Mouse (Mus musculus): Measurements from ENCODE around the gene Astn2.

Gene Astn2

GRCm38 (mm10) chr4:66312733-66313132 lies 91.7 kb downstream of the Astn2 start:
- DNase-seq (ENCODE audit: low spot score in 2 of 2) = no peak

GRCm38 (mm10) chr4:66310315-66311020 lies 93.9 kb downstream of the Astn2 start:
- DNase-seq (ENCODE audit: low spot score in 2 of 2) = no peak

DNA sequence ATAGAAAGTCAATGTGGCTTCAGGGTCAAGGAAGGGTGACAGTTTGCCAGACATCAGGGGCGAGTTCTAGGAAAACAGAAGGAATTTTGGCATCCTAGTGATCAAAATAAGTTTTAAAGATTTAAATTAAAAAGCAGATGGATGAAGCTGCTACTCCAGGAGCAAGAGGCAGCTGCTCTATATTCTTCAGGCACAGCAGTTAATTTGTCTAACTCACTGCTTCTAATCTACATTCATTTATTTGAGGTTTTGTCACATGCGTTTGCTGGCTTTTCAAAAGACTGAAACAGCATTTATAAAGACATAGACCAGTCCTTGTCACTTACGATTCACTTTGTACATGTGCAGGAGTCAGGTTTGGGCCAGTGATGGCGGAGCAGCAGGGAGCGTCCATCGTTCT lies 98.0 kb downstream of the Astn2 start:
- DNase-seq (ENCODE audit: low spot score in 2 of 2) = no peak

GRCm38 (mm10) chr4:66302686-66303310 lies 101.6 kb downstream of the Astn2 start:
- no peak for DNase-seq (ENCODE audit: low spot score in 2 of 2)

GRCm38 (mm10) chr4:66285034-66285433 lies 119.4 kb downstream of the Astn2 start:
- no peak for DNase-seq (ENCODE audit: low spot score in 2 of 2)

DNA sequence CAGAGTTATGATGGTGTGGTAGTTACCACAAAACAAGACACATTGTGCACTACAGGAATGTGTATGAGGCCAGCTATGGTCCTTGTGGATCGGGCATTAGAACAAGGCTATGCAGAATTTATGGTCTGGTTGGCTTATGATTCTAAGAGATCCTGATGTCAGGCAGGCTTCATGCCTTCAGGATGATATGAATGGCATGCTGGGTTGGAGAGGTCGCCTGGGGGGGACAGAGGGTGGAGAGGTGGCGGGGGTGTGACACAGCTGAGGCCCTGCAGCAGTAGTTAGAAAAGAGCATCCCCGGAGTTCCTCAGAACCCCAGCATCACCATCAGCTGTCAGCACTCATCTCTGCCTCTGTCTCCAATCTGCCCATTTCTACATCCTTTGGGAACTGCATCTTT lies 128.3 kb downstream of the Astn2 start:
- DNase-seq (ENCODE audit: low spot score in 2 of 2) = no peak

- no peak for DNase-seq (ENCODE audit: low spot score in 2 of 2)
Measured at GRCm38 (mm10) chr4:66271550-66272117, 132.8 kb downstream of the Astn2 start.

DNA sequence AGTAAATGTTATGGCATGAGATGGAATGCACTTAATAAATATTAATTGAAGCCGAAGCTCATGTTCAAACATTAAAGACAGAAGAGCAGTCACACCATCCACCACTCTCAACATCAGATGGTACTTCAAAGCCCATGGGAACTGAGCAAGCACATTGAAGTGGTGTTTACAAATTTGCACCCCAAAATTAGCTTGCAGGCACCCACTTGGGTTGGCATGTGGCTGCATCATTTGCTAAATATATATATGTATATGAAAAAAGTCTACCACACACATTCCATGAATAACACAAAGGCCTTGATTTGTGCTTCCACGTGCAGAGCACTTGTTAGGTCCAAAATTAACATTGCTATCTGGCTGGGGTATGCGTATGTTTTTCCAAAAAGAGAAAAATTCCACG lies 140.4 kb downstream of the Astn2 start:
- DNase-seq (ENCODE audit: low spot score in 2 of 2) = no peak

GRCm38 (mm10) chr4:66261276-66261675 lies 143.1 kb downstream of the Astn2 start:
- DNase-seq (ENCODE audit: low spot score in 2 of 2) = no peak

GRCm38 (mm10) chr4:66258905-66259304 lies 145.5 kb downstream of the Astn2 start:
- no peak for DNase-seq (ENCODE audit: low spot score in 2 of 2)

DNA sequence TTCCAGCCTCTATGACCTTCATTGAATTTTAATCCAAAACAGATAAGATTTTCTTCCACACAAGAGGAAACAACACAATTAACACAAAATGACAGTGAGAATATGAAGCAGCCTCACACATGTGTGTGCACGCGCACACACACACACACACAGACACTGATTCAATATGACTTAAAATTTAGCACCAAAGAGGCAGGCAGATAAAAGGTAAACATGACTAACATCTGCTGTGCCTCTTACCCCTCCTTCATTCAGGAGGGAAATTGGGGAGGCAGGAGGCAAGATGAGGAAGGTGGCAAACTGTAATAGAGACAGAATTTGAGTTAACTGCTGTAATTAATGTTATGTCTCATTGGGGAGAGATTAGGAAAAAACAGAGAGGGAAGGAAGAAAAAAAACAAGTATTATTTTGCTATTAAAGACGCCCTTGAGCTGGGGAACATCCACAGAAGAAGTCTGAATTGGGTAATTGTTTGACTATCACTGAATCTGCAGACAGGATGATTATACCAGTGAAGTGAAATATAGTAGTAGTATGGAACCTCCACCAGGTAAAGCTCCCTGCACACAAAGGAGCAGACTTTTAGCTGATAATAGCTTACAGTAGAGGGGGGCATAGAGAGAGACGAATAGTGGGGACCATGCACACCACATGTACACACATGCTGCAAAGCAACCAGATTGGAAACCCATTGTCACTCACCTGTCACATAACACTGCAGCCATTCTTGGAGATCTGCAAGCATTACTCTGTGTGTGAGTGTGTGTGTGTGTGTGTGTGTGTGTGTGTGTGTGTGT lies 149.5 kb downstream of the Astn2 start:
- no peak for DNase-seq (ENCODE audit: low spot score in 2 of 2)

DNA sequence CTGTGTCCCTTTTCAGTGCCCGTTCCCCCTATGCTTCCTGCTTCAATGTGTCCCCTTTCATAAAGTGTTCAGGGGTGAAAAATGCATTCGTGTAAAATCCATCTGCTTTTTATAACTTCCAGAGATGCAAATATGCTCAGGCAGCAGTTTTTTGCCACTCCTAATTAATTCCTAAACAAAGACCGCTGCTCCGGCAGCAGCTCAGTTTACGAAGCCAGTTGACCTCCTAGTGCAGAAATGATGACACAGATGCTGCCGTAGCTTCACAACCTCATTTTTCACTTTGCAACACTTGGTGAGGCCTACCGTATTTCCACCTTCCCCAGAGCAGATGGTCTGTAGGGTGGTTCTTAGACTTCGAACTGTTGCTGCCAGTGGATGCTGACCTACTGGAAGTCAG lies 155.9 kb downstream of the Astn2 start:
- no peak for DNase-seq (ENCODE audit: low spot score in 2 of 2)

DNA sequence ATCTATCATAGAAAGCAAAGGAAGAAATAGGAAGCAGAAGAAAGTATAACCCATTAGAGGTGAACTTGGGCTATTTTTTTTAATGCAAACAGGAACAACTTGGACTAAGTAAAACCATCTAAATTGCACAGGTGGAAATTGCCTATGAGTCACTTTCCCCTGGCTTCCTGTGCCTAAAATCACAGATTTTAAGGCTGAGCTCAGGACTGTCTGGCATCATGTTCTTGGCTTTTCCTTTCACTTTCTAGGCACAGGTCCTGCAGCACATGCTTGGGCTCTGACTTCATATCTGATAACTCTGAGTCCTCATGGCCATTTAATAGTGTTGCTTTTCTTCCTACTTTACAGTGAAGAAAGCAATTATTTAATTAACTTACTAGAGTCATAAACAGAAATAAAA lies 161.7 kb downstream of the Astn2 start:
- DNase-seq (ENCODE audit: low spot score in 2 of 2) = no peak

GRCm38 (mm10) chr4:66232799-66233198 lies 171.6 kb downstream of the Astn2 start:
- DNase-seq (ENCODE audit: low spot score in 2 of 2) = no peak

DNA sequence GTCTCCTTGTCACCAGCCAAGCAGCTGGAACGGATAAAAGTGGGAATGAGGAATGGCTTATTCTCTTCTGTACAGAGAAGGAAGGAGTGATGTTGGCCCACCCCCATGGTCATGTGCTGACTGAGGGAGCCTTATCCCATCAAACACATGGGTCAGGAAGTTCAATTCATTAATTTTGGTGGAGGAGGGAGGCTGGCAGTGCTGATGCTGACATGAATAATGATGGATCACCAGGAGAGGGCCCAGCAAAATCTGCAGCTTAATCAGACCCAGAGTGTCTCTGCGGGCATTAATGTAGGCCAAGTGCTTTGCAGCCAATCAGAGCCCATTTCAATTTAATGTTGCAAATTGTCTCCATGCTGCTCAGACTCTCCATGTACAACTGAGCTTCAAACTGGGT lies 172.1 kb downstream of the Astn2 start:
- no peak for DNase-seq (ENCODE audit: low spot score in 2 of 2)

- DNase-seq (ENCODE audit: low spot score in 2 of 2) = no peak
Measured at GRCm38 (mm10) chr4:66230735-66231134, 173.7 kb downstream of the Astn2 start.

- no peak for DNase-seq (ENCODE audit: low spot score in 2 of 2)
Measured at GRCm38 (mm10) chr4:66222602-66223317, 181.7 kb downstream of the Astn2 start.

GRCm38 (mm10) chr4:66215170-66215618 lies 189.2 kb downstream of the Astn2 start:
- DNase-seq (ENCODE audit: low spot score in 2 of 2) = no peak

DNA sequence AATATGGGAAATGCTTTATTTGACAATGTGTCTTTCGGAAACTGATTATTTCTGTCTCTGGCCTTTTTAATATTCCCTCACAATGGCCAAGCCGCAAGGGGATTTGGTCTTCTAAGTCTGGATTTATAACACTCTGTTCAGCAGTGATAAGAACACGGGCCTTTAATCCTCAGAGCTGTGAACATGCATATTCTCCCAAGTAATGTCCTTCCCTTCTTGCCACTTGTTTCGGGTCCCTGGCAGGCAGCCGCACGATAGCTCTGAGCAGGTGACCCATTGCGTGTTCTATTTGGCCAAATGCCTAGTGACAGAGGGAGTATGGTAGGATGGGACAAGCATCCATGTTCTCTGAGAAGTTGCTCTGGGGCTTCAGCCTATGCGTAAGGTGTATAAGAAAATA lies 214.8 kb downstream of the Astn2 start:
- no peak for DNase-seq (ENCODE audit: low spot score in 2 of 2)

DNA sequence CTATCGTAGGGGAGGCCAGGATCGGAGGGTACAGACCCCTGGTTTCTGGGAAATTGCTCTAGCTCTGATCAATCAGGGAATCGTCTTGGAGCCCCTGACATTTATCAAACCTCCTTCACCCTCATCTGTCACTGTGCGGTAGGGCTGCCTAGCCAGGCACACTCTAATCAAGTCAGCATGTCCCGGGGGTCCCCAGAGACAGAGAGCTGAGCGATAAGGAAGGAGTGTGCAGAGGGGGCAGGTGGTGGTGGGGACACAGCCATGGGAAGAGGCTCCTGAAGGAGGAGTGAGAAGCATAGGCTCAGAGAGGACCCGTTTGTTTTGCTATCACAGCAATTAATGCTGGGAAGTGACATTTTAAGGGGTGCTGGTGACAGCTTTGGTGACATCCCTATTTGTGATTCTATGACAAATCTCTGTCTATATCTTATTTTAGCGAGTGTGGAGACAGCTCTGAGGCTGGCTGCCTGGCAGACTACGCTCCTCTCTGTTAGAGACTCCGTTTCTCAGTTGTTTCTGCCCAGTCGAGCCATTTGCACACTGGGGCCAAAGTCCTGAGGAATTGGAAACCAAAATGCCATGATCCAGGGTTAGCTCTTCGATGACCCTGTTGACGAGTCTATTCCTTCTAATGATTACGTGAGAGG lies 228.4 kb downstream of the Astn2 start:
- DNase-seq (ENCODE audit: low spot score in 2 of 2) = no peak

- no peak for DNase-seq (ENCODE audit: low spot score in 2 of 2)
Measured at GRCm38 (mm10) chr4:66171583-66171982, 232.8 kb downstream of the Astn2 start.

Data from urinary bladder, adult 18-20 months (tissue).